ENCODE assay signal across 13 mouse cellular contexts in the genomic region with DNA sequence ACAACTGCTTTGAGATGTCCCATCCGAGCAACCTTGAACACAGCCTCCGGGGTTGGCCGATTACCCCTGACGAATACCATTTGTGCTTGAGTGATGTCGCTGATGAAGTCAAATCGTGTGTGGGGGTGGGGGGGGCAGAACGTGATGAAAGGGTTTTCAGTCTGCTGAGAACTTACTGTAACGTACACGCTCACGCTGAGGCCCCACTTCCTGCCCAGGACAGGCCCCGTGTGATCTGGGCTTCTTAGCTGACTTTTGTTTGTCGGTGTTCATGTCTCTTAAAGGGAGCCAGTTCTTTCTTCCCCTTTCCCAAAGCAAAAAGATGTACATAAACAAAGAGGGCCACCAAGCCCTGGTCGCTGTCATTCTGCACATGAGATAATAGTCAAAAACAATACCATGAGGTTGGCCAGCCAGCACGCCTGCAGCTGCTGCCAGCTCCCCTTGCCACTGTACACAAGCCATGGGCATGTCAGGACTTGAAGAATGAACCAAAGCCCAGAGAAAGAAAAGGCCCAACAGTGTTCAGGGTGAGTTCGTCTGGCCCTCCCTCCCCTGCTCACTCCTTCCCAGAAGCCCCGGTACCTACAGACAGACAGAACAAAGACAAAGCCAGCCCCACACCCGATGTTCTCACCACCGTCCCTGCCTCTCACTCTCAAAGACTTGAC. TPM values are rescaled to one million over a fixed set of nuclear protein-coding genes. Genes with fewer than 3 reads are reported as not detected.
DNase-seq lines count a peak whose midpoint lies in the region; ATAC-seq lines count a peak whose summit lies in the region.
"Had no signal": no experiment of that assay in that cellular context is flagged by ENCODE, and none has a peak within 500 bp of the region (broad histone marks: within the 10 kb centered on the region; RNA-seq: fewer than 3 reads in every experiment).

No protein-coding gene starts in this region.

- H3K27me3 ChIP-seq in midbrain, embryonic 11.5 days (ENCODE audit: control insufficient read depth, insufficient read depth, low read length), result no peaks in the 10 kb centered on the region
- no peaks in the 10 kb centered on the region for H3K27me3 ChIP-seq in midbrain, embryonic 15.5 days (replicated peaks)
- no peaks in the 10 kb centered on the region for H3K27me3 ChIP-seq in hindbrain, embryonic 11.5 days (ENCODE audit: control insufficient read depth, insufficient read depth, low read length)
- H3K27me3 ChIP-seq: liver, embryonic 15.5 days had no signal

- DNase-seq in midbrain, embryonic 11.5 days (ENCODE audit: low spot score, missing footprints), result no peak
- peak; percentile 57 for DNase-seq in ZHBTc4 (ENCODE audit: low read depth, low spot score)
- peak; percentile 27 for DNase-seq in hindbrain, embryonic 11.5 days (ENCODE audit: low spot score)
- DNase-seq in thymus, postnatal 0 days (ENCODE audit: low spot score), result peak; percentile 91
- no peak for DNase-seq in urinary bladder, postnatal 36 days (ENCODE audit: low spot score in 2 of 2)
- DNase-seq in left cerebral cortex, postnatal 10 days (ENCODE audit: extremely low spot score in 1 of 2, low spot score in 2 of 2), result no peak
- DNase-seq: cerebellum, adult 2 months; heart, adult 18-20 months; layer of hippocampus, adult 9-11 months had no signal

- H3K4me1 ChIP-seq in midbrain, embryonic 11.5 days (ENCODE audit: control insufficient read depth, insufficient read depth, low read length), result no peaks in the 10 kb centered on the region
- no peaks in the 10 kb centered on the region for H3K4me1 ChIP-seq in midbrain, embryonic 15.5 days
- no peaks in the 10 kb centered on the region for H3K4me1 ChIP-seq in hindbrain, embryonic 11.5 days (replicated peaks; ENCODE audit: control insufficient read depth, insufficient read depth, low read length)
- H3K4me1 ChIP-seq: liver, embryonic 15.5 days had no signal

- WGBS in midbrain, embryonic 11.5 days, result 71% methylated on average over 18 of the region's 18 CpGs
- 55% methylated on average over 18 of the region's 18 CpGs for WGBS in midbrain, embryonic 15.5 days
- WGBS in hindbrain, embryonic 11.5 days, result 63% methylated on average over 18 of the region's 18 CpGs

- intact Hi-C loops in left cerebral cortex, postnatal 10 days (cut with DNase I), result loop anchor here (10.0 kb wide), 1 partner anchor 110 kb away; no protein-coding TSS in a partner anchor

- peak; percentile 48; the same call in 1 of the 2 replicates for ATAC-seq in midbrain, embryonic 11.5 days (ENCODE audit: low FRiP score)
- ATAC-seq in midbrain, embryonic 15.5 days (replicated peaks), result no peak
- ATAC-seq in hindbrain, embryonic 11.5 days (ENCODE audit: low FRiP score), result no peak

- H3K36me3 ChIP-seq in midbrain, embryonic 11.5 days (ENCODE audit: control insufficient read depth, insufficient read depth, low read length), result no peaks in the 10 kb centered on the region
- H3K36me3 ChIP-seq in midbrain, embryonic 15.5 days (replicated peaks), result no peaks in the 10 kb centered on the region
- no peaks in the 10 kb centered on the region for H3K36me3 ChIP-seq in hindbrain, embryonic 11.5 days (ENCODE audit: control insufficient read depth, insufficient read depth, low read length)
- H3K36me3 ChIP-seq: liver, embryonic 15.5 days had no signal

- H3K4me3 ChIP-seq in midbrain, embryonic 11.5 days (ENCODE audit: low read depth, low read length), result no peak overlapping the region
- no peak overlapping the region for H3K4me3 ChIP-seq in midbrain, embryonic 15.5 days
- H3K4me3 ChIP-seq in hindbrain, embryonic 11.5 days (ENCODE audit: low read depth, low read length), result no peak overlapping the region
- H3K4me3 ChIP-seq: liver, embryonic 15.5 days had no signal

- no peak overlapping the region for H3K27ac ChIP-seq in midbrain, embryonic 11.5 days (ENCODE audit: low read depth, low read length)
- no peak overlapping the region for H3K27ac ChIP-seq in midbrain, embryonic 15.5 days
- H3K27ac ChIP-seq in hindbrain, embryonic 11.5 days (ENCODE audit: low read depth, low read length), result no peak overlapping the region
- H3K27ac ChIP-seq: liver, embryonic 15.5 days had no signal

- H3K9ac ChIP-seq in midbrain, embryonic 11.5 days (ENCODE audit: low read length), result no peak overlapping the region
- no peak overlapping the region for H3K9ac ChIP-seq in midbrain, embryonic 15.5 days
- H3K9ac ChIP-seq in hindbrain, embryonic 11.5 days (ENCODE audit: low read depth, low read length), result no peak overlapping the region
- H3K9ac ChIP-seq: liver, embryonic 15.5 days had no signal

- no peaks in the 10 kb centered on the region for H3K9me3 ChIP-seq in midbrain, embryonic 11.5 days (ENCODE audit: control insufficient read depth, low read length)
- no peaks in the 10 kb centered on the region for H3K9me3 ChIP-seq in midbrain, embryonic 15.5 days
- H3K9me3 ChIP-seq in hindbrain, embryonic 11.5 days (ENCODE audit: control insufficient read depth, low read length), result no peaks in the 10 kb centered on the region
- H3K9me3 ChIP-seq: liver, embryonic 15.5 days had no signal

- H3K4me2 ChIP-seq in midbrain, embryonic 11.5 days, result no peak overlapping the region
- H3K4me2 ChIP-seq in midbrain, embryonic 15.5 days, result no peak overlapping the region
- no peak overlapping the region for H3K4me2 ChIP-seq in hindbrain, embryonic 11.5 days (replicated peaks; ENCODE audit: low read depth, low read length)
- H3K4me2 ChIP-seq: liver, embryonic 15.5 days had no signal

RNA-seq across cellular contexts. Expression of a gene that starts 29.2 kb away (rescaled TPM):
- 10.1 and 11.6 TPM in 2 replicates for polyA plus RNA-seq in midbrain, embryonic 11.5 days (2014; fragmentation: Nextera tagmentation; extraction: Ambion mirVana)
- polyA plus RNA-seq in midbrain, embryonic 15.5 days (2015; fragmentation: Nextera tagmentation; extraction: Ambion mirVana), result 19.4 and 21.2 TPM in 2 replicates
- polyA plus RNA-seq in hindbrain, embryonic 11.5 days (2014; fragmentation: Nextera tagmentation; extraction: Ambion mirVana), result 9.8 and 10.3 TPM in 2 replicates
- 61.3 and 71.7 TPM in 2 replicates for polyA plus RNA-seq in thymus, postnatal 0 days (2015; fragmentation: Nextera tagmentation; extraction: Ambion mirVana)
- 10 to 100 TPM; 10.8 to 11.0 TPM for total RNA-seq in left cerebral cortex, postnatal 10 days (2021)

RNA-seq across cellular contexts. Expression of a gene that starts 31.0 kb away (rescaled TPM):
- polyA plus RNA-seq in midbrain, embryonic 11.5 days (2014; fragmentation: Nextera tagmentation; extraction: Ambion mirVana), result 99.2 and 104 TPM in 2 replicates
- 146 and 150 TPM in 2 replicates for polyA plus RNA-seq in midbrain, embryonic 15.5 days (2015; fragmentation: Nextera tagmentation; extraction: Ambion mirVana)
- polyA plus RNA-seq in hindbrain, embryonic 11.5 days (2014; fragmentation: Nextera tagmentation; extraction: Ambion mirVana), result 107 and 110 TPM in 2 replicates
- polyA plus RNA-seq in thymus, postnatal 0 days (2015; fragmentation: Nextera tagmentation; extraction: Ambion mirVana), result 82.5 and 89.5 TPM in 2 replicates
- 10 to 100 TPM; 61.2 to 63.3 TPM for total RNA-seq in left cerebral cortex, postnatal 10 days (2021)

RNA-seq across cellular contexts. Expression of a gene that starts 53.2 kb away (rescaled TPM):
- not detected in 2 replicates for polyA plus RNA-seq in midbrain, embryonic 11.5 days (2014; fragmentation: Nextera tagmentation; extraction: Ambion mirVana)
- polyA plus RNA-seq in midbrain, embryonic 15.5 days (2015; fragmentation: Nextera tagmentation; extraction: Ambion mirVana), result not detected in 2 replicates
- not detected in 2 replicates for polyA plus RNA-seq in hindbrain, embryonic 11.5 days (2014; fragmentation: Nextera tagmentation; extraction: Ambion mirVana)
- polyA plus RNA-seq in thymus, postnatal 0 days (2015; fragmentation: Nextera tagmentation; extraction: Ambion mirVana), result 0.18 and 0.25 TPM in 2 replicates
- 1 to 10 TPM; 1.9 to 2.5 TPM for total RNA-seq in left cerebral cortex, postnatal 10 days (2021)
- total RNA-seq: neutrophil, adult 5-6 weeks had no signal
- polyA plus RNA-seq: forebrain, embryonic 11.5 days; liver, embryonic 15.5 days had no signal

Comparison
In these comparisons a context has a peak if more than half of its experiments do, and no peak if none do; other contexts are left out.
1. DNase-seq: peak in ZHBTc4 (single experiment), hindbrain, embryonic 11.5 days (single experiment) and thymus, postnatal 0 days (single experiment); none in midbrain, embryonic 11.5 days (single experiment), urinary bladder, postnatal 36 days (0 of 2) and left cerebral cortex, postnatal 10 days (0 of 2).